Mouse (Mus musculus): ENCODE measurements at regions not wholly inside any gene's neighbourhood (a gene's known extent, or its start where the extent isn't known, plus 50 kb on each side); places are given as distances from the start of the nearest gene placed in this dataset.

- TF ChIP-seq ELF1 (IDR thresholded peaks at IDR 0.05; ENCODE audit: low read depth, low read length) (no peak), POLR2A (IDR thresholded peaks at IDR 0.05; ENCODE audit: low read depth, low read length) (no peak), ZNF384 (IDR thresholded peaks at IDR 0.05; ENCODE audit: low read depth, low read length) (no peak), MAZ (IDR thresholded peaks at IDR 0.05; ENCODE audit: low read depth, low read length) (no peak), MAX (IDR thresholded peaks at IDR 0.05; ENCODE audit: low read length) (no peak), MEF2A (IDR thresholded peaks at IDR 0.05; ENCODE audit: borderline replicate concordance, low read depth, low read length) (no peak)
Observed at GRCm38 (mm10) chr12:15511994-15512393, 304.7 kb downstream of the Trib2 start.
